Mouse (Mus musculus) heart, adult 2 months (tissue): ENCODE measurements around the gene Rpp21. TPM values are rescaled to one million over a fixed set of nuclear protein-coding genes. Genes with fewer than 3 reads are reported as not detected.

Source experiments
- DNase-seq, 2 experiments: peaks; one replicate each; pipeline ENCODE4 v3.0.0; 2021
- H3K27ac ChIP-seq: fragments of 200-600 bp; 2 replicates; pipeline ENCODE4 v1.8.1; 2022
- H3K27me3 ChIP-seq: fragments of 200-500 bp; 2 replicates; pipeline ENCODE4 v1.6.1; 2012; ENCODE audit warnings: mild to moderate bottlenecking, low read length, inconsistent platforms, mixed read lengths; ENCODE audit not compliant: control insufficient read depth, insufficient read depth
- H3K36me3 ChIP-seq: fragments of 200-500 bp; 2 replicates; pipeline ENCODE4 v1.6.1; 2012; ENCODE audit warnings: low read length, inconsistent platforms; ENCODE audit not compliant: control insufficient read depth, insufficient read depth
- H3K4me1 ChIP-seq: fragments of 200-500 bp; 2 replicates; pipeline ENCODE4 v1.6.1; 2011; ENCODE audit warnings: low read length; ENCODE audit not compliant: control insufficient read depth, insufficient read depth
- H3K4me3 ChIP-seq: fragments of 200-600 bp; 2 replicates; pipeline ENCODE4 v1.8.1; 2022
- H3K79me2 ChIP-seq: fragments of 200-500 bp; replicated peaks from 2 replicates; pipeline ENCODE4 v1.6.1; 2012; ENCODE audit warnings: mild to moderate bottlenecking, inconsistent platforms, low read length, moderate library complexity, mixed read lengths; ENCODE audit not compliant: control insufficient read depth, insufficient read depth
- H3K9ac ChIP-seq: fragments of 200-500 bp; 2 replicates; pipeline ENCODE4 v1.6.1; 2012; ENCODE audit warnings: low read depth, mild to moderate bottlenecking, control low read depth, inconsistent platforms, low read length, mixed read lengths
- CTCF ChIP-seq: fragments of 200-600 bp; IDR thresholded peaks from 2 replicates; pipeline ENCODE4 v1.8.1; 2022; ENCODE audit warnings: antibody characterized with exemption, mild to moderate bottlenecking, moderate library complexity
- EP300 ChIP-seq: fragments of 200-500 bp; IDR thresholded peaks from 2 replicates; pipeline ENCODE4 v1.6.1; 2011; ENCODE audit warnings: low read depth, low read length, control low read depth; ENCODE audit not compliant: insufficient read depth
- POLR2A ChIP-seq: fragments of 200-500 bp; IDR thresholded peaks from 2 replicates; pipeline ENCODE4 v1.6.1; 2011; ENCODE audit warnings: mild to moderate bottlenecking, low read depth, low read length, control low read depth; ENCODE audit not compliant: insufficient read depth
- WGBS: fragments of 180-500 bp; shearing (Covaris S2); methylation state at CpG from one replicate; pipeline ENCODE4 v1.1.7; 2018; 5-methylcytosine and 5-hydroxymethylcytosine counted together
- intact Hi-C: fragments of 180-260 bp; cut with DNase I; formaldehyde crosslinking; loops from one replicate; pipeline ENCODE4 v1.15.1; 2025
- polyA plus RNA-seq: library from polyadenylated mRNA; depleted of rRNA; stranded (reverse); fragments of >200 nt; gene quantifications from 2 replicates; pipeline ENCODE4 v1.2.3, GENCODE M21; 2012
- total RNA-seq, 2 experiments: library from RNA; stranded (reverse); gene quantifications; 2 replicates each; pipeline ENCODE4 v1.2.3; 2021

The Rpp21 gene
- total and polyA plus RNA-seq, 3 experiments = 35.5 to 59.1 (median 43.8) TPM

DNA sequence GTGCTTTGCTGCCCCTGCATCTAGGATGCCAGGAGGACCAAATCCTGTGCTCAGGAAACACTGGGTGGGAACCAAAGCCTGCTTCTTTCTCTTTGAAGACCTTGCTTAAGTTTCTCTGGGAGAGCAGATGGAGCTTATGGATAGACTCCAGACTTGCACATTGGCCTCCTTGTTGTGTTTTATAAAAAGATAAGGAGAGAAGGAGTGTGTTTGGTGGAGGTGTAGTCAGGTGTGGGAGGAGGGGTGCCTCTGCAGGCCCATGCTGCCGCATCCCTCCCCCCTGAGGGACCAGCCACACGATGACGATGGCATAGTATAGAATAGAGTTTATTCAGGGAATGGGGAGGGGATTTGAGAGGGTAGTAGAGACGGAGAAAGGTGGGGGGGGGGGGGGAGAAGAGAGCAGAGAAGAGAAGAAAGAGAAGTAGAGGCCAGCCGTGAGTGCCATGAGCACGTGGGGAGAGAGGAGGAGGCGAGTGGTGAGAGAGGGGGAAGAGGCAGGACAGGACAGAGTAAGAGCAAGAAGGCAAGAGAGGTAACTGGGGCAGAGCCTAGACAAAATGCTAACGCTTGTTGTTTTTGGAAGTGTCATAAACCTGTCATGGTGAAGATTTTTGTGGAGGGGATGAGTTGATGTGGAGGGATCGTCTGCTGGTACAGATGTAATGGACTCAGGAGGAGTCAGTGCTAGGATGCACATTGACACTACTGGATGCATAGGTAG is 14.9 kb upstream of the Rpp21 start:
- no peak for TF ChIP-seq POLR2A
- no peak for TF ChIP-seq EP300
- no peak for TF ChIP-seq CTCF
- peaks cover 11% of the 10 kb centered on the region for H3K4me1 ChIP-seq
- intact Hi-C loops = loop anchor here (10.0 kb wide), 1 partner anchor 1298 kb away; the partner anchor contains the start of genes Hspa1a and Hspa1l
- 83% methylated on average over 9 of the region's 9 CpGs for WGBS
- peaks cover 10% of the 10 kb centered on the region for H3K36me3 ChIP-seq
- H3K4me3 ChIP-seq = no peak overlapping the region
- peaks cover 3% of the 10 kb centered on the region; the same call in 1 of the 2 replicates for H3K79me2 ChIP-seq
- H3K27me3 ChIP-seq = no peaks in the 10 kb centered on the region
- no peak for DNase-seq
- H3K9ac ChIP-seq = no peak overlapping the region
- H3K27ac ChIP-seq = no peak overlapping the region

- DNase-seq = peak in 1 of 2 experiments; percentile 94
- Histone ChIP-seq H3K4me3 (peak within 1 kb of the TSS; percentile 100), H3K36me3 (peaks cover 10% of the 10 kb centered on the region), H3K4me1 (peaks cover 11% of the 10 kb centered on the region), H3K9ac (peak within 1 kb of the TSS; percentile 96), H3K27ac (peak within 1 kb of the TSS; percentile 99), H3K79me2 (peaks cover 3% of the 10 kb centered on the region; the same call in 1 of the 2 replicates), H3K27me3 (no peaks in the 10 kb centered on the region)
- no peak for TF ChIP-seq EP300
- TF ChIP-seq POLR2A = peak; percentile 2; the same call in 1 of the 2 replicates
- no peak for TF ChIP-seq CTCF
- under 1% methylated on average over 43 of the region's 43 CpGs for WGBS
- intact Hi-C loops = loop anchor here (10.0 kb wide), 1 partner anchor 1297 kb away; the partner anchor contains the start of genes Hspa1a and Hspa1l
Measured at GRCm38 (mm10) chr17:36271586-36272256, 13.9 kb upstream of the Rpp21 start, which contains the start of gene Trim39. Trim39 (minus strand) TSS chr17:36272247.

GRCm38 (mm10) chr17:36270956-36271585 is 13.2 kb upstream of the Rpp21 start:
- H3K36me3 ChIP-seq = peaks cover 10% of the 10 kb centered on the region
- DNase-seq = peak; percentile 95
- peak overlapping the region; percentile 96 for H3K9ac ChIP-seq
- TF ChIP-seq POLR2A (peak; percentile 47), EP300 (0 out of 2 replicates have a peak, but pooled peaks have one; percentile 21), CTCF (no peak)
- no peaks in the 10 kb centered on the region for H3K27me3 ChIP-seq
- peak overlapping the region; percentile 100 for H3K4me3 ChIP-seq
- peak overlapping the region; percentile 99 for H3K27ac ChIP-seq
- H3K4me1 ChIP-seq = peaks cover 11% of the 10 kb centered on the region
- intact Hi-C loops = loop anchor here (10.0 kb wide), 1 partner anchor 1296 kb away; the partner anchor contains the start of genes Hspa1a and Hspa1l
- WGBS = under 1% methylated on average over 82 of the region's 84 CpGs
- H3K79me2 ChIP-seq = peaks cover 3% of the 10 kb centered on the region; the same call in 1 of the 2 replicates

DNA sequence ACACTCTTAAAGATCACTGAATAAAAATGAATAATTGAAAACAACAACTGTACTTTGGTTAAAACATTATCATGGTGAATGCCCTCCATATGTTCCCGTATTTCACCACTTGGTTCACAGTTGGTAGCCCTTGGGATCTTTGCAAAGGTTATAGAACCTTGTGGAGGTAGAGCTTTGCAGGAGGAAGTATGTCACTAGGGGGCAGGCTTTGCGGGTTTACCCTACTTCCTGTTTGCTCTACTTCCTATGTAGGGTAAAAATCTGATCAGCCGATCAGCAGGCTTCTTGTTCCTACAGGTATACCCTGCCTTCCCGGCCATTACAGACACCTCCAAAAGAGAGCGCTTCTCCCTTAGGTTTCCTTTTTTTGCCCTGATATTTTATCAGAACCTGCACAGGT is 8.0 kb upstream of the Rpp21 start:
- WGBS = 75% methylated on average over 5 of the region's 5 CpGs
- DNase-seq = peak in 1 of 2 experiments; percentile 20
- no peak overlapping the region for H3K4me3 ChIP-seq
- H3K4me1 ChIP-seq = peaks cover 3% of the 10 kb centered on the region
- no peaks in the 10 kb centered on the region for H3K27me3 ChIP-seq
- H3K27ac ChIP-seq = no peak overlapping the region
- no peaks in the 10 kb centered on the region; the same call in 1 of the 2 replicates for H3K36me3 ChIP-seq
- intact Hi-C loops = no loop called here
- no peak overlapping the region for H3K9ac ChIP-seq
- no peaks in the 10 kb centered on the region; the same call in 1 of the 2 replicates for H3K79me2 ChIP-seq
- TF ChIP-seq POLR2A = no peak
- no peak for TF ChIP-seq EP300
- peak; percentile 46 for TF ChIP-seq CTCF

DNA sequence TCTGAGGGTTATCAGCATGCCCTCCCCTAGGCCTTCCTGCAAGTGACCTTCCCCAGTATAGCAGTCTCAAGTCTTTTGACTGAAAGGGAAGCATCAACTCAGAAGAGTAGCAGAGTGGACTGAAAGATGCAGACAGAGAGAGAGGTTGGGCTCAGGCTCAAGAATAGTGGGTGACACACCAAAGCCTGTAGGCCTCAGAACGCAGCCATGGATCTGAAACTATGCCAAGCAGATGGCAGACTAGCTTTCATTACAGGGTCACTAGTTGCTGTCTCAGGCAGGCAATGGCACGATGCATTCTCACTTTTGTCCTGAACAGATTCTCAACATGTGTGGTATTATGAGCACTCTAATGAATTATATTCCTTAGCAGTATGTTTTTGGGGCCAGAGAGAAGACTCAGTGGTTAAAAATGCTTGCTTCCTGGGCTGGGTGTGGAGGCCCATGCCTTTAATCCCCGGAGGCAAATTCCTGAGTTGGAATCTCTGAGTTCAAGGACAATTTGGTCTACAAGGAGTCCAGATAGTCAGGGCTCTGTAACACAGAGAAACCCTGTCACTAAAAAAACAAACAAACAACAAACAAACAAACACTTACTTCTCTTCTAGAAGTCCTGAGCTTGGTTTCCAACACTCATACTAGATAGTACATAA is 6.5 kb upstream of the Rpp21 start:
- intact Hi-C loops = no loop called here
- 86% methylated on average over 3 of the region's 3 CpGs for whole genome bisulfite sequencing

More for the DNA sequence above, 6.5 kb upstream of the Rpp21 start:
- no peak for TF ChIP-seq CTCF
- TF ChIP-seq EP300 = no peak
- no peak for TF ChIP-seq POLR2A
- Histone ChIP-seq H3K9ac (no peak overlapping the region), H3K27ac (no peak overlapping the region), H3K36me3 (no peaks in the 10 kb centered on the region; the same call in 1 of the 2 replicates), H3K4me1 (no peaks in the 10 kb centered on the region), H3K27me3 (no peaks in the 10 kb centered on the region), H3K79me2 (no peaks in the 10 kb centered on the region), H3K4me3 (no peak overlapping the region)
- DNase-seq = no peak
